Mouse (Mus musculus): ENCODE results near the gene 4932411N23Rik. TPM values are rescaled to one million over a fixed set of nuclear protein-coding genes. Genes with fewer than 3 reads are reported as not detected.

4932411N23Rik gene
- total RNA-seq (2023) = not detected

DNA sequence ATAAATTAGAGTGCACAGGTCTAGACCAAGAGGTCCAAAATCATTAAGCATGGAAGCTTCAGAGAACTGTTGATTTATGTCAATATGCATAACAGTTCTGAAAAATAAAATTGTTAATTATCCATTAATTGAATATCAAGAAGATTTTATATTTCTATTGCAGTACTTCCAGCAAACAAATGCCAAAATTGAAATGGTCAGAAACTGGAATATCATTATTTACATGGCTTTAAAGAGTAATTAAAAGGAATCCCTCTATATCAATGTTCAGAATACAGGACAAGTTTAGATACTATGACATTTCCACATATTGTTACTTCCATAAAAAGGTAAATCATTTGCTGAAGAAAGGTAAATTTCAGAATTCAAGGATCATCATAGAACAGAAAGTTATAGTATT, at the start of gene 4932411N23Rik:
4932411N23Rik (minus strand) TSS at position 101 of the 400 bp plus-strand sequence.

Other genes starting within 250 kb of the 4932411N23Rik start
- gene Gm382, start 224.1 kb upstream of the 4932411N23Rik start, total RNA-seq (2023) = not detected

Measured in CD4-positive naive resting alpha-beta T cell, adult 57 days (primary cell).